Mouse (Mus musculus) kidney, postnatal 10 days (tissue): ENCODE results near the gene Trappc10.

Experiments
- DNase-seq: peaks from one replicate; pipeline ENCODE4 v3.0.0; 2021; ENCODE audit warnings: mixed read lengths

The Trappc10 gene

GRCm38 (mm10) chr10:78158041-78158440, 86.4 kb downstream of the Trappc10 start:
- DNase-seq: peak; percentile 48

- DNase-seq: no peak
These were observed 87.5 kb downstream of the Trappc10 start for GRCm38 (mm10) chr10:78156926-78157325.

DNA sequence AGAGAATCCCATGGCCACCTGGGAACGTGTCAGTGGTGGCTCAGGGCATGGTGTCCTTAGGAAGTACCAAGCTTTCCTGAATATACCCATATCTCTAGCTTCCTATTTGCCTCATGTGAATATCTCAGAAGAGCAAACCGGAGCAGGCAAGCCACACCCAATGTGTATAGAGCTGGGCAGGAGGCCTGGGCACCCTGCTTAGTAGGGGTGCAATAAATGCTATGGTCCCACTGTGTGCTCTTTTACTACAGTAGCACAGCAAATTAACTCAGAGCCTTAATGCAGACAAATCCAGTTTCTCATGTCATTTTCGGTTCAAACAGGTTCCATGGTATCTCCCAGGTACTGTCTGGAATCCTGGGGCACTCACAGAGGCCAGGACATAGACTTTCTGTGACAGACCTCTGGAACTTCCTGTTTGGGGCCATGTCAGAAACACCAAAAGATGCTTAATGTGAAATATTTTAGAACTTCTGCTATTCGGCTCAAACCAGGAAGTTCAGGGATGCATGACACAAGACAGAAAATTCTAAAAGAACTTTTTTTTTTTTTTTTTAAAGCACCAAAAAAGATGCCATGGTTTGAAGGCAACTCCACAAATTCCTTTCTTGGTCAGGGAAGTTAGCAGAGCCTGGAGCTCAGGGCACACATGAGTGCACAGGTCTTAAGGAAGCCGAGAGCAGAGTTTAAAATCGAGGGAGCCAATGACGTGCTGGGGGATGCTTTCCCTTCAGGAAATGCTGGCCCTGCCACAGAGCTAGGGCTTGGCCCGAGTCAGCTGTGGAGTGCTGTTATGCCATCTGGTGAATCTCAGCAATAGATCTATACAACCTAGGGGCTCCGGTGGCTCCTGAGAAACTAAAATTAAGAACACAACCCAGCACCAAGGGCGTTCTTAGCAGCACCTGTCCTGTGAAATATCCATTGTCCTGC, 95.3 kb downstream of the Trappc10 start:
- no peak for DNase-seq

DNA sequence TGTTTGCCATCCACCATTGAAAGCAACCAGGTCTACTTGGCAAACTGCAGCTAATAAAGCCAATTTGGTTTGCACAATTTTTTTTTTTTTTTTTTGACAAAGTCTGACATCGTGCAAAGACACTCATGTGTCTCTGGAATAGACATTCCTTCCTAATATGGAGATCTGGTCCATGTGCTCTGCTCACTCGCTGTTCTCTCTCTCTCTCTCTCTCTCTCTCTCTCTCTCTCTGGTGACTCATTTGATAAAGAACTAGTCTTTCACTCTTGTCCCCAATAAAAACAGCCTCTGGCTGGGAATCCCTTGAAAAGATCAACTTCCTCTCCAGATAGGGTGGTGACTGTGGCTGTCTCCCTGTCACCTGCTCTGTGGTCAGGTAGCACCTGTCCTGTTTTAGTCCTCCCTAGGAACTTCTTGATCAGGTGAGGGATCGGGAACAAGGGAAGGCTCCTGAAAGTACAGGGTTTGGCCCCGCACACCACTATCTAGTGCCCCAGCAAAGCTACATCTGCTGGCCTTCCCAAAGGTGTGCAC, 96.5 kb downstream of the Trappc10 start:
- no peak for DNase-seq

GRCm38 (mm10) chr10:78143727-78144505, 100.5 kb downstream of the Trappc10 start:
- DNase-seq: no peak

GRCm38 (mm10) chr10:78140843-78141242, 103.6 kb downstream of the Trappc10 start:
- DNase-seq: no peak

- no peak for DNase-seq
These were observed 104.2 kb downstream of the Trappc10 start for GRCm38 (mm10) chr10:78140251-78140600.

- peak; percentile 43 for DNase-seq
These were observed 104.7 kb downstream of the Trappc10 start for GRCm38 (mm10) chr10:78139572-78140250.

DNA sequence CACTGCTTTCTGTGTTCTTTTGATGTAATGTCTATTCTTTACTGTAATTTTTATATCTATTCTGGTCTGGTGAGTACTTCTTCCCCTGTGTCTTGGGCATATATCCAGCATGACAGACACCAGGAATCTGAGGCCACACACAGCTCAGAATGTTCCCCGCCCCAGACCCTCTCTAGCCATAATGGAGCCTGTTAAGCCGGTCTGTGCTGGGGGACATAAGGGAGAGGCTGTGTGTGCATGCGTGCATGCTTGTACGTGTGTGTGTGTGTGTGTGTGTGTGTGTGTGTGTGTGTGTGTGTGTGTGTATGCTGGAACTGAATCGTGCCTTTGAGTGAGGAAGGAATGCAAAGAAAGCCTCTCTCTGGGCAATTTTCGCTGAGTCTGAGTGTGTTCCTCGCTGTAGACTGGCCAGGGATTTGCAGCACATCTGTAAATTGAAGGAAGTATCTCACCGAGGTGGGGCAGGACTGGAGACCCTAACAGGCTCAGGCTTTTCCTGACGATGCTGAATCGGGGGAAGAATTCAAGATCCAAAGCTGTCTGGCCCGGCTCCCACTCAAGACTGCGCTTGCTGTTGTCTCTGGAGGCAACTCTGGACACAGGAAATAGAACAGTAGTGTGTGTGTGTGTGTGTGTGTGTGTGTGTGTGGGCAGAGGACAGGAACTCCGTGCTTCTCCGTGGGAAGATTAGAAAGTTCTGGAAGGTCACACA, 105.5 kb downstream of the Trappc10 start:
- DNase-seq: peak; percentile 87

GRCm38 (mm10) chr10:78137191-78137590, 107.2 kb downstream of the Trappc10 start:
- DNase-seq: no peak
